Mouse (Mus musculus) neutrophil, adult 83 days (primary cell): ENCODE measurements around the gene Hilpda. TPM values are rescaled to one million over a fixed set of nuclear protein-coding genes. Genes with fewer than 3 reads are reported as not detected.

ENCODE experiments used
- total RNA-seq, 2 experiments: library from RNA; stranded (reverse); gene quantifications; one replicate each; pipeline ENCODE4 v1.2.4; 2023

Hilpda gene
- 1 to 10 TPM; 1.9 to 3.1 TPM for total RNA-seq

DNA sequence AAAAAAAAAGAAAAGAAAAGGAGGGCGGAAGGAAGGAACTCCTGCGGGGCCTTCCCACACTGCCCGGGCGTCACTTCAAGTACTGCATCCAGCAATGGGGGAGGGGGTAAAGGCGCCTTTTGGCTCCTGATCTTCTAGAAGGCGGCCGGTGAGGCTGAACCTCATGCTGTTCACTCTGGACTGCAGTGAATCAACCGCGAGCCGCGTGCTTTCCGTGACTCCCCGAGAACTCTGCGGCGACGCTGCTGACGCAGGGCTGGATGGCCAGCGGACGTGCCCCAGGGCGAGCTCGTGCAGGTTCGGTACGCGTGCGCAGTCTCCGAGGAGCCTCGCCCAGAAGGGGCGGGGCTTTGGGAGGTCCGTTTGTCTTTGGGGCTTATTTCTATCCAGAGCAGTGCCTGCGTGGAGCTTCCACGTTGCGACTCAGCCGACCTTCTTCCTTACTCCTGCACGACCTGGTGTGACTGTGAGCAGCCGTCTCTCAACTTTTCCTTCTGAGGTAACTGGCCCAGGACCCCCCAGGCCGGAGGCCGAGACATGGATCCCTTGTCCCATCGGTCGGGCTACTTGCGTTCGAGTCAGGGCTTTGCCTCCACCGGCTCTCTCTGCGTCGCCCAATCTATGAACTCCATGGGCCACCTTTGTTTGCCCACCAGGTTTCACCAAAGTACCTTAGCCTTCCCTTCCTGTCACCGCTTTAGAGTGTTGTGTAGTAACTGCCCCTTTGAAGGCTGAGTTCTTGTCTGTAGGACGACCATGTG, at the start of gene Hilpda:
TSS of gene Hilpda (plus strand) at position 177 of the 761 bp plus-strand sequence.

DNA sequence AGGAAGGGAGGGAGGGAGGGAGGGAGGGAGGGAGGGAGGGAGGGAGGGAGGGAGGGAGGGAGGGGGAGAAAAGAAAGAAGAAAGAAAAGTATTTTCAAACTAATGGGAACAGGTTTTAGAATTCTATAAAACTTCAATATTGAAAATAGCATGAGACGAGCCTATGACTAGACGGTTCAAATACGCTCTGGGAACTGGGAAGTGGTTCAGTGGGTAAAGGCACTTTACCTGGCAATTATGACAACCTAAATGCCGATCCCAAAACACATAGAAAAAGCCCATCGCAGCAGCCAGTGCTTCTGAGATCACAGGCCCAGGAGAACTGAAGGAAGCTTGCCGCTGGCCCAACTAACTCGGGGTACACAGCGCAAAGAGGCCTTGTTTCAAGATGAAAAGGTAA, 7.0 kb downstream of the Hilpda start, which contains the start of gene Fam71f2:
TSS of gene Fam71f2 (plus strand) at position 301 of the 400 bp plus-strand sequence.

DNA sequence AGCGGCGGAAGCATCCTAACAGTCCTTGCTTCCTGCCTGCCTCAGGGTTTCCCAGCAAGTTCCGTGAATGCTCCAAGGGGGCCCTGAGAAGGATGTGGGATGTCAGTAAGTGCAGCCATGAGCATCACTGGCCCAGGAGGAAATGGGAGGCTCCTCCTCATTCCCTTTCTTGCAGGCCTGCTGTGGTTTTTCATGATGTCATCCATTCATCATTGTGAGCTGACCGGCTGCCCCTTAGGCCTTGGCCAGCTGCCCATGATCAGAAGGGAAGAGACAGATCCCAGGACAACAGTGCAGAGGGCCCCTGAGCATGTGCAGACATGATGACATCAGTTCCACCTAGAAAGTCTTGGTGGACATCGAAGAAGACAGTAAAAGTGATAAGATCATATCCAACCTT, 46.6 kb downstream of the Hilpda start, which contains the start of gene Fam71f1:
TSS of gene Fam71f1 (plus strand) at position 262 of the 400 bp plus-strand sequence.

Other genes with a start within 250 kb of the Hilpda start
- not detected for gene Lep, start 212.3 kb upstream of the Hilpda start, total RNA-seq
- 10 to 100 TPM; 22.4 to 25.6 TPM for gene Rbm28, start 107.5 kb upstream of the Hilpda start, total RNA-seq
- gene Prrt4, start 92.9 kb upstream of the Hilpda start, total RNA-seq: not detected
- gene Impdh1, start 56.1 kb upstream of the Hilpda start, total RNA-seq: 10 to 100 TPM; 30.0 to 31.2 TPM
- gene Fam71f2, start 7.1 kb downstream of the Hilpda start, total RNA-seq: not detected
- not detected for gene Fam71f1, start 46.7 kb downstream of the Hilpda start, total RNA-seq
- 10 to 100 TPM; 36.7 to 38.5 TPM for gene Calu, start 75.6 kb downstream of the Hilpda start, total RNA-seq
- gene Opn1sw, start 116.0 kb downstream of the Hilpda start, total RNA-seq: not detected
- gene Ccdc136, start 123.8 kb downstream of the Hilpda start, total RNA-seq: not detected
- gene Flnc, start 160.8 kb downstream of the Hilpda start, total RNA-seq: under 1 TPM; 0.04 to 0.13 TPM
- gene Atp6v1f, start 195.2 kb downstream of the Hilpda start, total RNA-seq: 100 to 1,000 TPM; 127 to 137 TPM
- 1 to 10 TPM; 1.1 to 1.4 TPM for gene Atp6v1fnb, start 198.9 kb downstream of the Hilpda start, total RNA-seq
- not detected for gene Kcp, start 235.5 kb downstream of the Hilpda start, total RNA-seq